Mouse (Mus musculus) midbrain, embryonic 14.5 days (tissue): Measurements from ENCODE around the gene Gpr157. TPM values are rescaled to one million over a fixed set of nuclear protein-coding genes. Genes with fewer than 3 reads are reported as not detected.

Experiments
- ATAC-seq: fragments of 200-750 bp; cut with Nextera tagmentation; 2 replicates; pipeline ENCODE4 v1.8.0; 2017; ENCODE audit warnings: moderate number of reproducible peaks, moderate library complexity; ENCODE audit not compliant: low FRiP score, low TSS enrichment
- DNase-seq: peaks from one replicate; pipeline ENCODE4 v3.0.0-alpha.2; 2015
- H3K27ac ChIP-seq: fragments of 300-500 bp; sonication (generic); replicated peaks from 2 replicates; pipeline ENCODE4 v1.5.1; 2014; ENCODE audit warnings: mild to moderate bottlenecking, low read depth, low read length, moderate library complexity
- H3K27me3 ChIP-seq: fragments of 300-500 bp; sonication (generic); 2 replicates; pipeline ENCODE4 v1.6.1; 2014; ENCODE audit warnings: low read length, control low read depth, mixed read lengths; ENCODE audit not compliant: control insufficient read depth, insufficient read depth
- H3K36me3 ChIP-seq: fragments of 300-500 bp; sonication (generic); 2 replicates; pipeline ENCODE4 v1.6.1; 2014; ENCODE audit warnings: low read length, control low read depth; ENCODE audit not compliant: control insufficient read depth, insufficient read depth
- H3K4me1 ChIP-seq: fragments of 300-500 bp; sonication (generic); 2 replicates; pipeline ENCODE4 v1.6.1; 2014; ENCODE audit warnings: mild to moderate bottlenecking, antibody characterized with exemption, low read length, control low read depth; ENCODE audit not compliant: control insufficient read depth, insufficient read depth
- H3K4me2 ChIP-seq: fragments of 300-500 bp; sonication (generic); 2 replicates; pipeline ENCODE4 v1.6.1; 2014; ENCODE audit warnings: mild to moderate bottlenecking, low read length, moderate library complexity
- H3K4me3 ChIP-seq: fragments of 300-500 bp; sonication (generic); replicated peaks from 2 replicates; pipeline ENCODE4 v1.5.1; 2014; ENCODE audit warnings: low read depth, low read length
- H3K9ac ChIP-seq: fragments of 300-500 bp; sonication (generic); replicated peaks from 2 replicates; pipeline ENCODE4 v1.6.1; 2014; ENCODE audit warnings: mild to moderate bottlenecking, low read length, moderate library complexity
- H3K9me3 ChIP-seq: fragments of 300-500 bp; sonication (generic); 2 replicates; pipeline ENCODE4 v1.6.1; 2016; ENCODE audit warnings: low read length, control low read depth, mixed read lengths; ENCODE audit not compliant: control insufficient read depth
- WGBS: fragments of 180-500 bp; shearing (Covaris S2); extraction: QIAGEN DNeasy Blood & Tissue Kit; methylation state at CpG from one replicate; pipeline ENCODE4 v1.1.7; 2014; 5-methylcytosine and 5-hydroxymethylcytosine counted together
- polyA plus RNA-seq: library from polyadenylated mRNA; unstranded; fragments of >200 nt; fragmentation: Nextera tagmentation; extraction: Ambion mirVana; gene quantifications from 2 replicates; pipeline ENCODE4 v1.2.1, GENCODE M21; 2014

Gpr157 gene
- polyA plus RNA-seq, 1 experiment from 2014 or later, result 0.25 TPM

GRCm38 (mm10) chr4:150109636-150110035, 22.5 kb downstream of the Gpr157 start:
- H3K4me1 ChIP-seq, result no peaks in the 10 kb centered on the region
- no peaks in the 10 kb centered on the region for H3K36me3 ChIP-seq
- no peak overlapping the region for H3K9ac ChIP-seq
- 76% methylated on average over 3 of the region's 3 CpGs for WGBS
- no peaks in the 10 kb centered on the region for H3K9me3 ChIP-seq
- H3K4me2 ChIP-seq, result no peak overlapping the region
- no peak overlapping the region for H3K27ac ChIP-seq
- no peak overlapping the region for H3K4me3 ChIP-seq
- DNase-seq (no peak), ATAC-seq (no peak)
- H3K27me3 ChIP-seq, result no peaks in the 10 kb centered on the region

- Histone ChIP-seq H3K36me3 (no peaks in the 10 kb centered on the region), H3K4me2 (no peak overlapping the region), H3K4me3 (no peak overlapping the region), H3K9me3 (no peaks in the 10 kb centered on the region), H3K9ac (no peak overlapping the region), H3K27me3 (no peaks in the 10 kb centered on the region), H3K27ac (no peak overlapping the region), H3K4me1 (no peaks in the 10 kb centered on the region)
- ATAC-seq, result no peak
- DNase-seq, result no peak
- WGBS, result 70% methylated on average over 9 of the region's 9 CpGs
These were observed 23.2 kb downstream of the Gpr157 start for GRCm38 (mm10) chr4:150110373-150110772.

- H3K4me2 ChIP-seq, result peak overlapping the region; percentile 37
- peak; percentile 78 for DNase-seq
- no peaks in the 10 kb centered on the region for H3K9me3 ChIP-seq
- H3K27ac ChIP-seq, result no peak overlapping the region
- ATAC-seq, result no peak
- no peaks in the 10 kb centered on the region for H3K4me1 ChIP-seq
- H3K27me3 ChIP-seq, result no peaks in the 10 kb centered on the region
- H3K4me3 ChIP-seq, result no peak overlapping the region
- WGBS, result 3% methylated on average over 15 of the region's 15 CpGs
- H3K36me3 ChIP-seq, result no peaks in the 10 kb centered on the region
- H3K9ac ChIP-seq, result no peak overlapping the region
These were observed 25.7 kb downstream of the Gpr157 start for GRCm38 (mm10) chr4:150112867-150113266.

- Histone ChIP-seq H3K4me1 (no peaks in the 10 kb centered on the region), H3K4me2 (no peak overlapping the region), H3K27ac (no peak overlapping the region), H3K9ac (no peak overlapping the region), H3K4me3 (no peak overlapping the region), H3K36me3 (no peaks in the 10 kb centered on the region), H3K9me3 (no peaks in the 10 kb centered on the region), H3K27me3 (no peaks in the 10 kb centered on the region)
- 93% methylated on average over 26 of the region's 26 CpGs for WGBS
- no peak for ATAC-seq
- DNase-seq, result no peak
These were observed 27.4 kb downstream of the Gpr157 start for GRCm38 (mm10) chr4:150114505-150115061.

- no peak for ATAC-seq
- DNase-seq, result peak; percentile 62
- H3K9ac ChIP-seq, result no peak overlapping the region
- H3K27ac ChIP-seq, result no peak overlapping the region
- H3K4me2 ChIP-seq, result no peak overlapping the region
- H3K36me3 ChIP-seq, result no peaks in the 10 kb centered on the region
- WGBS, result 51% methylated on average over 5 of the region's 5 CpGs
- H3K4me3 ChIP-seq, result no peak overlapping the region
- no peaks in the 10 kb centered on the region for H3K4me1 ChIP-seq
- H3K9me3 ChIP-seq, result no peaks in the 10 kb centered on the region
- no peaks in the 10 kb centered on the region for H3K27me3 ChIP-seq
These were observed 30.1 kb downstream of the Gpr157 start for GRCm38 (mm10) chr4:150117311-150117710.

DNA sequence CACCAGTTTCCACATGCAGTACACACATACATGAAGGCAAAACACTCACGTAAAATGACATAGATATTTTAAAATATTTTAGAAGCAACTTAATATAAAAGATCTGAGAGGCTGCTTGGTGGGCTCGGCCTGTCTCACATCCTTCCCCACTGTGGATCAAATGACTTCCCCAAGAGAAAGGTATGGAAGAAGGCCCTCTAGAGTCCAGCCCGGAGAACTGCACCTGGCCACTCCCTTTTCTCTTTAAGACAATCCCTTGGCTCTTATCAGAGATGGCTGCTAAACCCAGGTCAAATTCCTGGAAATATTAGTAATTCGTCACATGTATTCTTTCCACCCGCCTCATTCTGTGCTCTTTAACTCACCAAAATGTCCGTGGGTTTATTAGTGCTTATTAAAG, 31.0 kb downstream of the Gpr157 start:
- no peak overlapping the region for H3K27ac ChIP-seq
- no peaks in the 10 kb centered on the region for H3K9me3 ChIP-seq
- DNase-seq, result no peak
- H3K9ac ChIP-seq, result no peak overlapping the region
- H3K4me2 ChIP-seq, result no peak overlapping the region
- WGBS, result 65% methylated on average over 6 of the region's 6 CpGs
- no peaks in the 10 kb centered on the region for H3K27me3 ChIP-seq
- no peak overlapping the region for H3K4me3 ChIP-seq
- H3K4me1 ChIP-seq, result no peaks in the 10 kb centered on the region
- H3K36me3 ChIP-seq, result no peaks in the 10 kb centered on the region
- no peak for ATAC-seq

DNA sequence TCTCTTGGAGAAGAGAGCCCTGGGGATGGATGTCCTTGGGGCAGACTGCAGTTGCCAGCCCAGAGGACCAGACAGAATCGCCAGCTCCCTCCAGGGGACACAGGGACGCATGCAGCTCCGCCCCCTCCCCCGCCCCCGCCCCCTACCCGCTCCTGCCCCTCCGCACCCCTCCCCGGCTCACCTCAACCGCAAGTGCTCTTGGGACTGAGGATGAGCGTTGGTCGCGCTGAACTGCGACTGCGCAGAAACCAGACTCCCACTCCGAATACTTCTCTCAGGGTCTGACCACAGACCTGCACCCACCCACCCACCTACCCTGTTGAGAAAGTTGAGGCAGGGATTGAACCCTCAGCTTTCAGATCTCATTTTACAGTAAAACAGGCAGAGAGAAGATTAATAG, 31.9 kb downstream of the Gpr157 start, which contains the start of gene Slc2a5:
Gene Slc2a5, plus strand, starts transcription at position 229 of the 400 bp plus-strand sequence.
- H3K27ac ChIP-seq, result no peak within 1 kb of the TSS
- no peak within 1 kb of the TSS for H3K4me3 ChIP-seq
- no peaks in the 10 kb centered on the region for H3K27me3 ChIP-seq
- H3K36me3 ChIP-seq, result no peaks in the 10 kb centered on the region
- H3K9me3 ChIP-seq, result no peaks in the 10 kb centered on the region
- peak within 1 kb of the TSS; percentile 35 for H3K4me2 ChIP-seq
- WGBS, result 7% methylated on average over 15 of the region's 15 CpGs
- no peak within 1 kb of the TSS for H3K9ac ChIP-seq
- DNase-seq, result peak; percentile 55
- no peaks in the 10 kb centered on the region for H3K4me1 ChIP-seq
- no peak for ATAC-seq

DNA sequence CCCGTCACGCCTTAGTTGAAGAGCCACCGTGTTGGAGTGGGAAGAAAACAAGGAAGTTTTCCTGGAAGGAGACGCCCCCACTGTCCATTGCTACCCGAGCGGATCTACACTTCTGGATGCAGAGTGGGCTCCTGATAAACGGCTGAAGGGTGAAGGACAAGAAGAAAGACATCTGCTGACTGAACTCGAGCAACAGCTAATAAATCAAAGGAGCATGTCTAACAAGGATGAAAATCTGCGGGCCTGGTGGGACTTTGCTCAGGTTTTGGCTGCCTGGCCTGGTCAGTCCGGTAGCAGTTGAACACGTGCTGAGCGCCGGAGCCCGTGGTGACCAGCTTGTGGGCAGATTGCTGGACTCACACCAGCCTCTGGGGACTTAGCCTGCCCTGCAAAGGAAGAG, 32.5 kb downstream of the Gpr157 start:
- WGBS, result 62% methylated on average over 14 of the region's 14 CpGs
- ATAC-seq (no peak), DNase-seq (no peak)
- Histone ChIP-seq H3K4me3 (no peak overlapping the region), H3K36me3 (no peaks in the 10 kb centered on the region), H3K9me3 (no peaks in the 10 kb centered on the region), H3K9ac (no peak overlapping the region), H3K4me2 (peak overlapping the region; percentile 35), H3K4me1 (no peaks in the 10 kb centered on the region), H3K27ac (no peak overlapping the region), H3K27me3 (no peaks in the 10 kb centered on the region)

GRCm38 (mm10) chr4:150120173-150120833, 33.1 kb downstream of the Gpr157 start:
- 65% methylated on average over 15 of the region's 15 CpGs for WGBS
- Histone ChIP-seq H3K36me3 (no peaks in the 10 kb centered on the region), H3K27me3 (no peaks in the 10 kb centered on the region), H3K9me3 (no peaks in the 10 kb centered on the region), H3K4me2 (no peak overlapping the region), H3K9ac (no peak overlapping the region), H3K4me3 (no peak overlapping the region), H3K4me1 (no peaks in the 10 kb centered on the region), H3K27ac (no peak overlapping the region)
- DNase-seq (no peak), ATAC-seq (no peak)
